Mouse (Mus musculus) brain, embryonic 14.5 days (tissue): ENCODE data around the gene Anxa5.

Source experiments
- CTCF ChIP-seq: fragments of 200-500 bp; IDR thresholded peaks from 2 replicates; pipeline ENCODE4 v1.5.1; 2012; ENCODE audit warnings: inconsistent platforms, mild to moderate bottlenecking, moderate library complexity, borderline replicate concordance; ENCODE audit not compliant: insufficient read depth, insufficient read length; ENCODE audit errors: extremely low read depth
- POLR2A ChIP-seq: fragments of 200-500 bp; IDR thresholded peaks from 2 replicates; pipeline ENCODE4 v1.6.1; 2012; ENCODE audit warnings: mild to moderate bottlenecking, inconsistent platforms, borderline replicate concordance; ENCODE audit not compliant: poor library complexity, insufficient read depth, insufficient read length, severe bottlenecking; ENCODE audit errors: extremely low read depth

- TF ChIP-seq CTCF, result no peak
- TF ChIP-seq POLR2A, result no peak
Measured at GRCm38 (mm10) chr3:36480486-36480885, 4.8 kb upstream of the Anxa5 start.
